Mouse (Mus musculus) hindbrain, embryonic 11.5 days (tissue): ENCODE data around the gene Hyal2. TPM values are rescaled to one million over a fixed set of nuclear protein-coding genes. Genes with fewer than 3 reads are reported as not detected.
"Not testable (repeated sequence)": the region's sequence is repeated elsewhere in the genome, so short reads cannot be mapped to it uniquely, and the experiment has no call there.

Source experiments
- ATAC-seq: fragments of 200-750 bp; cut with Nextera tagmentation; 2 replicates; pipeline ENCODE4 v1.8.0; 2017; ENCODE audit warnings: mild to moderate bottlenecking, moderate TSS enrichment, moderate library complexity; ENCODE audit not compliant: low FRiP score
- DNase-seq: peaks from one replicate; pipeline ENCODE4 v3.0.0-alpha.2; 2015; ENCODE audit warnings: low spot score
- H3K27ac ChIP-seq: fragments of 300-500 bp; sonication (generic); 2 replicates; pipeline ENCODE4 v1.5.1; 2014; ENCODE audit warnings: mild to moderate bottlenecking, low read depth, low read length
- H3K27me3 ChIP-seq: fragments of 300-500 bp; sonication (generic); 2 replicates; pipeline ENCODE4 v1.6.1; 2014; ENCODE audit warnings: mild to moderate bottlenecking, low read length, moderate library complexity, mixed read lengths; ENCODE audit not compliant: control insufficient read depth, insufficient read depth
- H3K36me3 ChIP-seq: fragments of 300-500 bp; sonication (generic); 2 replicates; pipeline ENCODE4 v1.6.1; 2014; ENCODE audit warnings: mild to moderate bottlenecking, low read length, moderate library complexity, mixed read lengths; ENCODE audit not compliant: control insufficient read depth, insufficient read depth
- H3K4me1 ChIP-seq: fragments of 300-500 bp; sonication (generic); replicated peaks from 2 replicates; pipeline ENCODE4 v1.6.1; 2014; ENCODE audit warnings: low read length, mixed read lengths; ENCODE audit not compliant: control insufficient read depth, insufficient read depth
- H3K4me2 ChIP-seq: fragments of 300-500 bp; sonication (generic); replicated peaks from 2 replicates; pipeline ENCODE4 v1.6.1; 2014; ENCODE audit warnings: mild to moderate bottlenecking, low read depth, low read length
- H3K4me3 ChIP-seq: fragments of 300-500 bp; sonication (generic); 2 replicates; pipeline ENCODE4 v1.5.1; 2014; ENCODE audit warnings: low read depth, low read length
- H3K9ac ChIP-seq: fragments of 300-500 bp; sonication (generic); 2 replicates; pipeline ENCODE4 v1.6.1; 2014; ENCODE audit warnings: low read depth, low read length
- H3K9me3 ChIP-seq: fragments of 300-500 bp; sonication (generic); 2 replicates; pipeline ENCODE4 v1.6.1; 2016; ENCODE audit warnings: low read length; ENCODE audit not compliant: control insufficient read depth
- WGBS: fragments of 180-500 bp; shearing (Covaris S2); extraction: QIAGEN DNeasy Blood & Tissue Kit; methylation state at CpG from one replicate; pipeline ENCODE4 v1.1.7; 2014; 5-methylcytosine and 5-hydroxymethylcytosine counted together
- polyA plus RNA-seq: library from polyadenylated mRNA; unstranded; fragments of >200 nt; fragmentation: Nextera tagmentation; extraction: Ambion mirVana; gene quantifications from 2 replicates; pipeline ENCODE4 v1.2.1, GENCODE M21; 2014

Hyal2 gene
- polyA plus RNA-seq, 1 experiment from 2014 or later: 123 TPM

GRCm38 (mm10) chr9:107555031-107555457, 12.7 kb upstream of the Hyal2 start:
- peak; percentile 45 for ATAC-seq
- Histone ChIP-seq H3K4me2 (peak overlapping the region; percentile 91), H3K27me3 (peaks cover 27% of the 10 kb centered on the region), H3K9ac (peak overlapping the region; percentile 79), H3K27ac (peak overlapping the region; percentile 79), H3K4me1 (peaks cover 14% of the 10 kb centered on the region; the same call in 1 of the 2 replicates), H3K9me3 (no peaks in the 10 kb centered on the region), H3K4me3 (peak overlapping the region; percentile 77), H3K36me3 (peaks cover 12% of the 10 kb centered on the region)
- WGBS: under 1% methylated on average over 23 of the region's 23 CpGs
- DNase-seq: peak; percentile 58

- no peaks in the 10 kb centered on the region for H3K9me3 ChIP-seq
- ATAC-seq: no peak
- H3K36me3 ChIP-seq: peaks cover 12% of the 10 kb centered on the region
- no peak for DNase-seq
- 53% methylated on average over 2 of the region's 2 CpGs for WGBS
- H3K4me2 ChIP-seq: peak overlapping the region; percentile 91
- H3K27me3 ChIP-seq: peaks cover 22% of the 10 kb centered on the region
- peaks cover 13% of the 10 kb centered on the region; the same call in 1 of the 2 replicates for H3K4me1 ChIP-seq
- H3K9ac ChIP-seq: peak overlapping the region; percentile 79
- peak overlapping the region; percentile 77 for H3K4me3 ChIP-seq
- no peak overlapping the region for H3K27ac ChIP-seq
These were observed 12.0 kb upstream of the Hyal2 start for GRCm38 (mm10) chr9:107555701-107556100.

- H3K4me2 ChIP-seq: peak overlapping the region; percentile 91; the same call in 1 of the 2 replicates
- H3K9ac ChIP-seq: no peak overlapping the region
- H3K4me3 ChIP-seq: no peak overlapping the region
- no peak overlapping the region for H3K27ac ChIP-seq
- H3K9me3 ChIP-seq: no peaks in the 10 kb centered on the region
- ATAC-seq (no peak), DNase-seq (no peak)
- H3K36me3 ChIP-seq: peaks cover 12% of the 10 kb centered on the region
- peaks cover 9% of the 10 kb centered on the region; the same call in 1 of the 2 replicates for H3K4me1 ChIP-seq
- H3K27me3 ChIP-seq: peaks cover 16% of the 10 kb centered on the region; the same call in 1 of the 2 replicates
- WGBS: 86% methylated on average over 3 of the region's 3 CpGs
These were observed 11.4 kb upstream of the Hyal2 start for GRCm38 (mm10) chr9:107556346-107556745.

GRCm38 (mm10) chr9:107563029-107563581, 4.6 kb upstream of the Hyal2 start, which contains the start of gene Tusc2:
Gene Tusc2, plus strand, starts transcription at chr9:107563255.
- Histone ChIP-seq H3K9me3 (no peaks in the 10 kb centered on the region), H3K9ac (peak within 1 kb of the TSS; percentile 81), H3K27ac (peak within 1 kb of the TSS; percentile 48; the same call in 1 of the 2 replicates), H3K4me1 (peaks cover 13% of the 10 kb centered on the region), H3K4me2 (peak within 1 kb of the TSS; percentile 79), H3K27me3 (no peaks in the 10 kb centered on the region), H3K4me3 (peak within 1 kb of the TSS; percentile 83), H3K36me3 (peaks cover 13% of the 10 kb centered on the region)
- 0% methylated on average over 46 of the region's 46 CpGs for WGBS
- peak; percentile 91 for ATAC-seq
- peak; percentile 92 for DNase-seq

- 0 out of 2 replicates have a peak overlapping the region, but pooled peaks have one; percentile 10 for H3K4me3 ChIP-seq
These were observed 2.2 kb upstream of the Hyal2 start for GRCm38 (mm10) chr9:107565556-107565955.

GRCm38 (mm10) chr9:107566041-107566709, 1.6 kb upstream of the Hyal2 start:
- H3K27ac ChIP-seq: no peak overlapping the region
- no peak overlapping the region for H3K4me2 ChIP-seq
- peaks cover 8% of the 10 kb centered on the region for H3K36me3 ChIP-seq
- DNase-seq (peak; percentile 82), ATAC-seq (no peak)
- H3K27me3 ChIP-seq: no peaks in the 10 kb centered on the region
- H3K9ac ChIP-seq: no peak overlapping the region
- H3K4me3 ChIP-seq: no peak overlapping the region
- H3K9me3 ChIP-seq: no peaks in the 10 kb centered on the region
- peaks cover 21% of the 10 kb centered on the region for H3K4me1 ChIP-seq
- 63% methylated on average over 15 of the region's 15 CpGs for WGBS

More at GRCm38 (mm10) chr9:107565556-107565955, 2.2 kb upstream of the Hyal2 start:
- WGBS: 58% methylated on average over 5 of the region's 5 CpGs
- not testable (repeated sequence) for H3K9ac ChIP-seq, DNase-seq, H3K9me3 ChIP-seq, H3K27ac ChIP-seq, H3K4me2 ChIP-seq, ATAC-seq, H3K27me3 ChIP-seq, H3K36me3 ChIP-seq
- H3K4me1 ChIP-seq: peaks cover 18% of the 10 kb centered on the region

GRCm38 (mm10) chr9:107566855-107567254, 890 bp upstream of the Hyal2 start:
- 69% methylated on average over 3 of the region's 3 CpGs for WGBS
- DNase-seq (no peak), ATAC-seq (no peak)
- no peak overlapping the region for H3K4me2 ChIP-seq
- H3K36me3 ChIP-seq: peaks cover 11% of the 10 kb centered on the region
- H3K4me3 ChIP-seq: no peak overlapping the region
- peaks cover 21% of the 10 kb centered on the region for H3K4me1 ChIP-seq
- no peaks in the 10 kb centered on the region for H3K9me3 ChIP-seq
- no peak overlapping the region for H3K9ac ChIP-seq
- no peak overlapping the region for H3K27ac ChIP-seq
- no peaks in the 10 kb centered on the region for H3K27me3 ChIP-seq

- Histone ChIP-seq H3K4me1 (peaks cover 21% of the 10 kb centered on the region), H3K36me3 (peaks cover 22% of the 10 kb centered on the region), H3K27ac (peak overlapping the region; percentile 75), H3K4me3 (peak overlapping the region; percentile 91), H3K9me3 (no peaks in the 10 kb centered on the region), H3K9ac (peak overlapping the region; percentile 91), H3K4me2 (peak overlapping the region; percentile 58), H3K27me3 (no peaks in the 10 kb centered on the region)
- whole genome bisulfite sequencing: under 1% methylated on average over 41 of the region's 41 CpGs
- DNase-seq (peak; percentile 93), ATAC-seq (peak; percentile 87)
These were observed 851 bp downstream of the Hyal2 start for GRCm38 (mm10) chr9:107568331-107569261.
